Mouse (Mus musculus) c-Kit-negative CD71-positive TER-119-positive erythroid progenitor cells, embryonic 14.5 days (primary cell): ENCODE results near the gene Noxo1.
"Not testable (repeated sequence)": the region's sequence is repeated elsewhere in the genome, so short reads cannot be mapped to it uniquely, and the experiment has no call there.

Experiments used
- DNase-seq: peaks from one replicate; pipeline ENCODE4 v3.0.0-alpha.2; 2013; ENCODE audit warnings: low read depth, low spot score

Gene Noxo1

GRCm38 (mm10) chr17:24696011-24696697 is at the start of gene Noxo1, which contains the start of gene Gfer:
Noxo1 (plus strand) TSS chr17:24696234.
Gfer (minus strand) TSS chr17:24696156.
- peak; percentile 78 for DNase-seq

DNA sequence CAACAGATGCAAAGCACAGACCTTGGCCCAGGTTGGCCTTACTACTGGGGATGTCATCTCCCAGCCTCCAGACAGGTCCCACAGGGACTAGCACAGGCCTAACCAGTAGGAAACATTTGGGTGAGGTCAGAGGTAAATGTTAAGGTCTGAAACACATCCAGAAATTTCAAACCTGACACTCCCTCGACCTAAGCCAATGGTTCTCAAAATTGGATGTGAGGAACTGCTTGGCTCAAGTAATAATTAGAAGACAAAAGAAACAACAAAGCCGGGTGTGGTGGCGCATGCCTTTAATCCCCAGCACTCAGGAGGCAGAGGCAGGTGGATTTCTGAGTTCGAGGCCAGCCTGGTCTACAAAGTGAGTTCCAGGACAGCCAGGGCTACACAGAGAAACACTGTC is 49.7 kb upstream of the Noxo1 start:
- DNase-seq = no peak

GRCm38 (mm10) chr17:24647493-24647892 is 48.5 kb upstream of the Noxo1 start:
- no peak for DNase-seq

DNA sequence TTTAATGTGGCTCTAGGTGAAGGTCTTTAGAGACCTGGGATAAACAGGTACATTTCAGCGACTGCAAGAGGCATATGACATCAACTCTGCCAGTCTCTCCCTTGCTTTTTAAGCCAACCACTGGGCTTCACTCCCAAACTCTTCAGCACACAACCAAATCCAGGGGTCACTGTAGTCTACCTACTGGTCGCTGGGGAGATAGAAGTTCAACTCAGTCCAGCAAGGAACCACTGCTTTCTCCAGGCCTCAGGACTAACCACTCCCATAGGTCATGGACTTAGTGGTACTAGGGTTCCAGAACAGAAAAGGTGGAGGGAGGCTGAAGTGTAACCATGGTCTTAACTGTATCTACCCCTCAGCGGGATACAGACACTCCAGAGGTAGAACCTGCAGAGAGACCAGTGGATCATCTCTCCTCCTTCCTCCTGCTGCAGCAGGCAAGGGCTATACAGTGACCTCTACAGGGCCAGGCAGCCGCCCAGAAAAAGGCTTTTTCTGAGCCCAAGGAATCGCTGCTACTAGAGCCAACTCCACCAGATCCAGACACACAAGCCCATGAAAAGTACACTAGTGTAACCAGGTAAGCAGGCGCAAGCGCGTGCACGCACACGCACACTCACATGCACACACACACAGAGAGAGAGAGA is 47.2 kb upstream of the Noxo1 start:
- DNase-seq = no peak

DNA sequence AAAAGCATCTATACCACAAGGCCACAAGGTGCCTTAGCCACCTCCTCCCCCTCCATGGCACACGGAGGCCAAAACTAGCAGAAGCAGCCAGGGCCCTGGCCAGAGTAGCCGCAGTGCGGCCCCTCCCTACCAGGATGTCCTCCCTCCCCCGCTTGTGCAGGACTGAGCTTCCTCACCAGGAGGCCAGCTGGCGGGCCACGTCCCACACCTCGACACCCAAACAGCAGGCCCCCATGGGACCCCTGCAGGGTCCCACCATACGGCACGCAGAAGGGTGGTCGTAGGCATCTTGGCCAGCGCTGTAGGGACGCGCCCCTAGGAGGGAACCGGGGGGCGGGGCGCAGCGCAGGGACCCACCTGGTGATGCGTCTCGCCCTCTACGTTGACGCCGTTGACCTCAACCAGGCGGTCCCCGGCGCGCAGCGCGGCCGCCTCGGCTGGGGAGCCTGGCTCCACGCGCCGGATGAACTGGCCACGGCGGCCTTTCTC is 46.4 kb upstream of the Noxo1 start:
- DNase-seq = no peak

GRCm38 (mm10) chr17:24650070-24650616 is 45.9 kb upstream of the Noxo1 start, which contains the start of gene Slc9a3r2:
Slc9a3r2 (minus strand) TSS chr17:24650327.
- no peak for DNase-seq

DNA sequence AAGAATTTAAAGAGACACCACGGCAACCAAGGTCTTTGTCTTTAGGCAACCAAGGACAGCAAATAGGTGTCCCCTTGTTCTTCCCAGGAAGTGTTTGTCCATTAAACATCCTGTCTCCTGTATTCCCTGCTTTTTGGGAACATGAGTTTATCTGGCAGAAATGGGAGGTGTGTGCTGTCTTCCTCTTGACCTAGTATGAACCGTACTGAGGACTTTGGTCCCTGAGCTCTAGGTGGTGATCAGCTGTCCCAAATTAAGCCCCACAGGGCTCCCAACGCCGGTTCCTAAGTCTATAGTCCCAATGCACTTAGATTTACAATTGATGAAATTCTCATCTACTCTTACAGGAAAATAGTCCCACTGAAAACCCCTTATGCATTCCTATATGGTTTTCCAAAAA is 45.3 kb upstream of the Noxo1 start:
- DNase-seq = no peak

DNA sequence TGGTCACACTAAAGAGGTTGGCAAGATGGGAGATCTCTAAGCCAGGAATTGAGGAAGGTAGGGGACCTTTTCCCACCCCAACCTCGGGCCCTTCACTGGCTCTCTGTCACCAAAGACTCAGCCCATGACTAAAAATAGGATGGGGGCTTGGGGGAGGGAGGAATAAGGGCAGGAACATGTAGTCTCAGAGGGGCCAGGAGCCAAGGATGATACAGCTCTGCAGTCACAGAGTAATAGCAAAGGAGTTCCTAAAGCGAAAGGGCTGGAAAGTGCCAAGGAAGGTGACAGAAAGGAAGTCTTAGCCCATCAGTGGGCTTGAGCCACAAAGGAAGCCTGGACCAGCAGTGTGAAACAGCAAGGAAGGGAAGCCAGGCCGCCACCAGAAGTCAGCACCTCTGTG is 44.2 kb upstream of the Noxo1 start:
- DNase-seq = no peak

DNA sequence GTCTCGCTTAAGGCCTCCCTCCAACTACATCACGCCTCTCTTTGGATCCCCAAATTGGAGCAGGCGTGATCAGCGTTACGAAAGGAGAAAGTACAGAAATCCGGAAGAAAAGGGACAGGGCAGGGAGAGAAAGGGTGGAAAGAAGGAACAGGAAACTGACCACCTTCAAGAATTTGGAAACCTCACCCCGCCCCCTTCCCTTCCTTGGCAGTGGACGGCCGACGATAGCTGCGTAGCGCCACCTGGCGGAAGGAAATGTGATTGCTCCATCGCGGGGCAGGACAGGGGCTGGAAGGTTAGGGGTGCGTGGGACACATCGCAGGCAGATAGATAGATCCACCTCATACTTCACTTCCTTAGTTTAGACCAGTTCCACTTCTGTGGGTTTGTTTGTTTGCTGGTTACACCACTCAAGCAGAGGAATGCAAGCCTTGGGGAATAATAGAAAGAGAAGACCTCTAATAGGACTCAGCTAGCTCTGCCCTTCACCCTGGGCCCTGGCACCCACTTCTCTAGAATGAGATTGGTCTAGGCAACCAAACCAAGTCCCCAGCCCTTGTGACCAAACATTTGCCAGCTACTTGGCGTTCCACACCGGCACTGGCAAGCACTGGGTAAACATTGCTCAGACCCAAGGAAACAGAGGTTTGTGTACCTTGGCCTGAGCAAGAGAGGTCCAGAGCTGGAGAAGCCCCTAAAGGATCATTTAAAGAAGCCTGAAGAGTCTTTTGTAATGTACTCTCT is 41.9 kb upstream of the Noxo1 start:
- DNase-seq = no peak

DNA sequence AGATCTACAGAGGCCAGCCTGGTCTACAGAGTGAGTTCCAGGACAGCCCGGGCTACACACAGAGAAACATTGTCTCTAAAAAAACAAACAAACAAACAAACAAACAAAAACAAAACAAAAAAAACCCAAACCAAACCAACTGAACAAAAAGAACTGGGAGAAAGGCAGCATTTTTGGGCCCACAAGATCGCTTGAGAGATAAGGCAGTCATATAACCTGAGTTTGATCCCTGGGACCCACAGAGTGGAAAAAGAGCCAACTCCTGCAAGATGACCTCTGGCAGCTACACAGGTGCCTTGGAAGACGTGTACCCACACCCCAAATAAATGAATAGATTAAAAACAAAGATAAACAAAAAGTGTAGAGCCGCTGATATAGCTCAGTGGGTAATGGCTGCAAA is 41.1 kb upstream of the Noxo1 start:
- no peak for DNase-seq

- no peak for DNase-seq
Measured at GRCm38 (mm10) chr17:24658017-24658758, 37.8 kb upstream of the Noxo1 start, which contains the start of gene Npw. Npw (minus strand) TSS chr17:24658457.

- not testable (repeated sequence) for DNase-seq
Measured at GRCm38 (mm10) chr17:24667011-24667410, 29.0 kb upstream of the Noxo1 start.

- DNase-seq = no peak
Measured at GRCm38 (mm10) chr17:24667416-24667815, 28.6 kb upstream of the Noxo1 start.

DNA sequence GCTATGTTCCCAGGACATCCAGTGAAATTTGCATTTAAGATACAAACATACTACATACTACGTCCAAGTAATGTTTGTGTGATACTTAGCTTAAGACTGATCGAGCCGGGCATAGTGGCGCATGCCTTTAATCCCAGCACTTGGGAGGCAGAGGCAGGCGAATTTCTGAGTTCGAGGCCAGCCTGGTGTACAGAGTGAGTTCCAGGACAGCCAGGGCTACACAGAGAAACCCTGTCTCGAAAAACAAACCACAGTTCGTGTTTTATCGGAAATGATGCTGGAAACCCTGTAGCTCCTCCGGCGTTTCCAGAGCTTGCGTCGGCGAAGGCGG is 26.9 kb upstream of the Noxo1 start:
- DNase-seq = not testable (repeated sequence)

GRCm38 (mm10) chr17:24669545-24670245 is 26.3 kb upstream of the Noxo1 start, which contains the start of gene Zfp598:
Zfp598 (plus strand) TSS chr17:24669687.
- DNase-seq = peak; percentile 85

DNA sequence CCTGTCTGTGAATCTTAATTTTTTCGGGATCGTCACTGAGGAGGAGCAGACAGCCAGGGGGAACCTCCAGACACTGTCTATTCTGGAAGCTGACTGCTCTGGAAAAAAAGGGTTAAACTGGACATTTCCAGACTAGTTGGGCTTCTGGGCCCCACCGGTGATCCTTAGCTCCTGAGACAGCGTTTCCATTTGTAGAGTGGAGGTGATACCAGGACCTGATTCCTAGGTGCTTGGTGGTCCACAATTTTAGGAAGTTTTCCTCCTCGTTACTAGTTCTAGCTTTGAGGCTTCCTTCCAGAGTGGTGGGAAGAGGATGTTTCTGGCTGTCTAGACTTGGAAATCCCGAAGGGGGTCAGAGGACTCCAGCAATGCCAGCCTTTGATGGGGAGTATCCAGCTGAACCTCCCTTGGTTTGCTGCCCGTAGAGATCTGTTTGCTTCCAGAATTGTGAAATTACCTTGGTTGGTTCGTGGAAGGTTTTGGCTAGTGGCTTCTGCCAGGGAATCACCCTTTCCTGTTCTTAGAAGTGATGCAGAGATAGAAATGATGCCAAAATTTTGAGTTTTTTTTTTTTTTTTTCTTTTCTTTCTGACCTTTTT is 25.7 kb upstream of the Noxo1 start:
- DNase-seq = no peak

DNA sequence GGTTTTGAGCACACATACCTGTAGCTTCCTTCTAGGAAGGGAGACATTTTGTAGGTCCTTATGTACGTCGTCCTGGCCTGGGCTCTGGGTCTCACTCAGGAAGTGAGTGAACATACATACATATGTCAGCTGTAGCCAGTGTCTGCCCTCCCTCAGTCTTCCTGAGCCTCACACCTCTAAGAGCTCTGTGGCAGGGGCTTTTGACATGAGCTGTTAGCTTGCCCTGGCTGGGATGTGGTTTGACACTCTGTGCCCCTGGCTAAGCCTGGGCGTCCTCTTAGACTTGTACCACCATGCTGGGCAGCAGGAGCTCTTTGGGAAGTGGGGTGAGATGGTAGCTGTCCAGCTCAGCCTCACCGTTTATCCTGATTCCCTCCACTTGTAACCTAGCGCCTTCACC is 24.7 kb upstream of the Noxo1 start:
- no peak for DNase-seq

GRCm38 (mm10) chr17:24672141-24672540 is 23.9 kb upstream of the Noxo1 start:
- no peak for DNase-seq

- DNase-seq = no peak
Measured at GRCm38 (mm10) chr17:24674277-24674676, 21.8 kb upstream of the Noxo1 start.

DNA sequence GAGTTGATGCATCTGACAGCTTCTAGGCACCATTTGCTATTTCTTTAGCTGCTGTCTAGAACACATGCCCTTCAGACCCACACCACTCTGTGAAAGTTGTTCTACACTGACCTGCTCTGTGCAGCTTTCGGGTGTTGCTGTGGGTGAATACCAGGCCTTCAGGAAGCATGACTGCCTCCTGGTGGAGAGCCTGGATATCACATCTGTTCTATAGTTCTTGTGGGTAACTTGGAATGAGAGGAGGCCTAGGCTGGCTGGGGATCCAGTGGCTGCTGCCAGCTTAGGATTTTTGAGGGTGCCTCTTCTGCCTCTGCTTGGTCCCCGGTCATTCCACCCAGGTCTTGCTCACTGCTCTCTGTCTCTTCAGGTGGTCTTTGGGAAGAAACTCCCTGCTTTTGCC is 19.8 kb upstream of the Noxo1 start:
- peak; percentile 66 for DNase-seq
